Mouse (Mus musculus) adrenal gland, postnatal 25 days (tissue): ENCODE measurements around the gene Krt32. TPM values are rescaled to one million over a fixed set of nuclear protein-coding genes. Genes with fewer than 3 reads are reported as not detected.

Experiments used
- DNase-seq: peaks from one replicate; pipeline ENCODE4 v3.0.0; 2021; ENCODE audit warnings: mixed read lengths
- total RNA-seq: library from RNA; stranded (reverse); gene quantifications from 2 replicates; pipeline ENCODE4 v1.2.3, GENCODE M21; 2021

The Krt32 gene
- total RNA-seq, 1 experiment from 2014 or later = not detected

DNA sequence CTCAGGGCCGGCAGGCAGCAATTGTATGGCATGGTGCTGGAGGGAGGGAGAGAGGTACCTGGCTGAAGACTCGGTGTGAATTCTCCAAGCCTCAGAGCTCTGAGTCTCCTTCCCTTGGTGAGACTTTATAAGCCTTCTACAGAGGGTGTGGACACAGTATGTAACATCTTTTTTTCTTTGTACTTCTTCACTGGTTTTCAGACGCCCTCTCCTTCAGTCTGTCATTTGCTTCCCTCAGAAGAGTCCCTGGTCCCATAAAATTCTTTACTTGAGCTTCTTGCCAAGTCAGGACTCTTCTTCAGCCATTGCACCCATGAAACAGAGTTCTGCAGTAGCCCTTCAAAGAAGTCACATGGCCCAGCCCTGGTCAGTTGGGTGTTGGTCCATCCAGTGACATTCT lies 37.6 kb downstream of the Krt32 start, which contains the start of gene Krt31:
Gene Krt31, minus strand, starts transcription at position 101 of the 400 bp plus-strand sequence.
- no peak for DNase-seq

DNA sequence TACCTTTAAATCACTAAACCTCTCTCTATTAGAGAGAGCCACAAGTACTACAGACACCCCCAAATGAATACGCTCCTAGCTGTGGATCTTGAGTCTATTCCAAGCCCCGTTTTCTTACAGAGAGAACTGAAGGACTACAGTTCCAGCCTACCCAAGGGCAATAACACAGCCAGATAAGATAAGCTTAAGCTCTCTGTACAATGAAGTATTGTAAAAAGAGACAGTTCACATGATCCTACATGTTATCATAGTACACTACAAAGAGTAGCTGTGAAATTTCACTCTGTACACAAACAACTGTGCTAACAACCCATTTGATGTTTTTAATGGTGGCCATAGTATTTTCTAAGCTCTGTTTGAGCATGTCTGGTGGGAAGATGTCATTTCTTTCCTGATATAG lies 40.8 kb downstream of the Krt32 start:
- DNase-seq = no peak

DNA sequence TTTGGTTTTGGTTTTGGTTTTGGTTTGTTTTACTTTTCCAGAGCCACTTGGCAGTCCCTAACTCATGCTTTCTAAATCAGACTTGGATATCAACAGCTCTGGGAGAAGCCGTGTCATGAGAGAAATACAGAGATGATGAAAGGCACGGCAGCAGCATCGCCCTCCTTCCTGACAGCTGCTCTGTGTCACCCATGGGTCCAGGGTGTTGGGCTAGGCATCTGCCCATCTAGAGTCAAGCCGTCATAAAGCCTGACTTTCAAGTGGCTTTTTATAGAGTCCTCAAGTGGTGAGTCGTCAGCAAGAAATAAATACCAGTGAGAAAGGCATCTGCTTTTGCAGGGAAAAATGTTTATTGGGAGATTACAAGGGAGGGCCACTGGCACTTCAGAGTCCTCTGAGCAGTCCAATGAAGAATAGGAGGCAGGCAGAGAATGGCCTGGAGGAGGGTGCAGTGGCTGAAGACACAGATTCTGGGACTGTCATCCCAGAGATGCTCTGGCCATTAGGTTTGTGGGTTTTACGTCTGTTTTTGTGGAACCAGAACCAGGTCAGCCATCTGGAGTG lies 41.6 kb downstream of the Krt32 start:
- DNase-seq = no peak

DNA sequence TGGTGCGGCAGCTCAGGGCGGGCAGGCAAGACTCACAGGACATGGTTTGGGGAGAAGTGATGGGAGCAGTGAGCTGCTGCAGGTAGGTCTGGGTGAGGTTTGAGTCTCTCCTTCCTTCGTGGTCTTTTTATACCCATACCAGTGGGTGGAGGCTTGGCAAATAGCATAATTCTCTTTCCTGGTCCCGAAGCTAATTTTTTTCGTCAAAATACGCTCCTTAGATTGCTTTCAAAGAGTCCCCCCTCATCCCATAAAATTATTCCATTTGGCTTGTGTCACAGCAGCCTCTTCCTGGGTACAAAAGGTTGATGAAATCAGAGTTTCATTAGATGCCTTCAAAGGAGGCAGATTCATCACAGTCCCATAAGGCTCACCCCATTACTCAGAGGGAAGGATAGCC lies 46.6 kb downstream of the Krt32 start, which contains the start of gene Krt34:
Gene Krt34, minus strand, starts transcription at position 101 of the 400 bp plus-strand sequence.
- no peak for DNase-seq

Other genes with a start within 250 kb of the Krt32 start
- gene Krtap4-16, start 236.6 kb downstream of the Krt32 start, total RNA-seq = not detected in 2 replicates
- gene Gm11568, start 230.3 kb downstream of the Krt32 start, total RNA-seq = not detected in 2 replicates
- not detected in 2 replicates for gene Gm11559, start 223.8 kb downstream of the Krt32 start, total RNA-seq
- gene Krtap9-1, start 214.8 kb downstream of the Krt32 start, total RNA-seq = not detected in 2 replicates
- not detected in 2 replicates for gene Gm11567, start 209.0 kb downstream of the Krt32 start, total RNA-seq
- not detected in 2 replicates for gene Krtap31-1, start 180.3 kb downstream of the Krt32 start, total RNA-seq
- gene Gm11565, start 173.5 kb downstream of the Krt32 start, total RNA-seq = not detected in 2 replicates
- not detected in 2 replicates for gene Krtap31-2, start 151.9 kb downstream of the Krt32 start, total RNA-seq
- not detected in 2 replicates for gene Krtap9-5, start 139.8 kb downstream of the Krt32 start, total RNA-seq
- not detected in 2 replicates for gene Krtap29-1, start 109.2 kb downstream of the Krt32 start, total RNA-seq
- not detected in 2 replicates for gene Krtap16-1, start 101.6 kb downstream of the Krt32 start, total RNA-seq
- gene Krtap17-1, start 94.2 kb downstream of the Krt32 start, total RNA-seq = not detected in 2 replicates
- gene Krt33a, start 72.0 kb downstream of the Krt32 start, total RNA-seq = not detected in 2 replicates
- gene Krt33b, start 58.4 kb downstream of the Krt32 start, total RNA-seq = not detected in 2 replicates
- gene Krt34, start 46.7 kb downstream of the Krt32 start, total RNA-seq = not detected in 2 replicates
- gene Krt31, start 37.7 kb downstream of the Krt32 start, total RNA-seq = not detected in 2 replicates
- not detected in 2 replicates for gene Krt35, start 8.0 kb upstream of the Krt32 start, total RNA-seq
- 0.18 TPM in 1 of 2 replicates, not detected in the other for gene Krt36, start 17.4 kb upstream of the Krt32 start, total RNA-seq
- gene Krt13, start 33.3 kb upstream of the Krt32 start, total RNA-seq = not detected in 2 replicates
- gene Krt15, start 47.7 kb upstream of the Krt32 start, total RNA-seq = not detected in 2 replicates
- gene Krt19, start 60.4 kb upstream of the Krt32 start, total RNA-seq = 0.82 and 1.4 TPM in 2 replicates
- not detected in 2 replicates for gene Krt9, start 105.0 kb upstream of the Krt32 start, total RNA-seq
- gene Krt14, start 119.3 kb upstream of the Krt32 start, total RNA-seq = not detected in 2 replicates
- gene Krt16, start 160.7 kb upstream of the Krt32 start, total RNA-seq = not detected in 2 replicates
- gene Krt17, start 172.8 kb upstream of the Krt32 start, total RNA-seq = not detected in 2 replicates
- not detected in 2 replicates for gene Krt42, start 181.6 kb upstream of the Krt32 start, total RNA-seq
- gene Eif1, start 231.7 kb upstream of the Krt32 start, total RNA-seq = 904 and 1,056 TPM in 2 replicates
- gene Gast, start 246.2 kb upstream of the Krt32 start, total RNA-seq = not detected in 2 replicates